Mouse (Mus musculus) forebrain, embryonic 14.5 days (tissue): ENCODE measurements around the gene Fbxo10. TPM values are rescaled to one million over a fixed set of nuclear protein-coding genes. Genes with fewer than 3 reads are reported as not detected.
"Not testable (repeated sequence)": the region's sequence is repeated elsewhere in the genome, so short reads cannot be mapped to it uniquely, and the experiment has no call there.

Source experiments
- ATAC-seq: fragments of 200-750 bp; cut with Nextera tagmentation; 2 replicates; pipeline ENCODE4 v1.8.0; 2017; ENCODE audit warnings: mild to moderate bottlenecking, moderate library complexity
- DNase-seq: peaks from one replicate; pipeline ENCODE4 v3.0.0-alpha.2; 2015; ENCODE audit warnings: low spot score
- H3K27ac ChIP-seq: fragments of 300-500 bp; sonication (generic); 2 replicates; pipeline ENCODE4 v1.5.1; 2014; ENCODE audit warnings: low read depth, mild to moderate bottlenecking, control low read depth, low read length, moderate library complexity
- H3K27me3 ChIP-seq: fragments of 300-500 bp; sonication (generic); replicated peaks from 2 replicates; pipeline ENCODE4 v1.6.1; 2014; ENCODE audit warnings: low read length, control low read depth, mixed read lengths; ENCODE audit not compliant: control insufficient read depth, insufficient read depth
- H3K36me3 ChIP-seq: fragments of 300-500 bp; sonication (generic); 2 replicates; pipeline ENCODE4 v1.6.1; 2014; ENCODE audit warnings: low read length, control low read depth; ENCODE audit not compliant: control insufficient read depth, insufficient read depth
- H3K4me1 ChIP-seq: fragments of 300-500 bp; sonication (generic); 2 replicates; pipeline ENCODE4 v1.6.1; 2014; ENCODE audit warnings: antibody characterized with exemption, low read length, control low read depth; ENCODE audit not compliant: control insufficient read depth, insufficient read depth
- H3K4me2 ChIP-seq: fragments of 300-500 bp; sonication (generic); 2 replicates; pipeline ENCODE4 v1.6.1; 2014; ENCODE audit warnings: mild to moderate bottlenecking, control low read depth, low read length
- H3K4me3 ChIP-seq: fragments of 300-500 bp; sonication (generic); 2 replicates; pipeline ENCODE4 v1.5.1; 2014; ENCODE audit warnings: low read depth, low read length, control low read depth
- H3K9ac ChIP-seq: fragments of 300-500 bp; sonication (generic); 2 replicates; pipeline ENCODE4 v1.6.1; 2014; ENCODE audit warnings: mild to moderate bottlenecking, low read length, control low read depth, moderate library complexity
- H3K9me3 ChIP-seq: fragments of 300-500 bp; sonication (generic); replicated peaks from 2 replicates; pipeline ENCODE4 v1.6.1; 2016; ENCODE audit warnings: low read length, control low read depth, mixed read lengths; ENCODE audit not compliant: control insufficient read depth
- WGBS: fragments of 180-500 bp; shearing (Covaris S2); extraction: QIAGEN DNeasy Blood & Tissue Kit; methylation state at CpG from one replicate; pipeline ENCODE4 v1.1.7; 2014; 5-methylcytosine and 5-hydroxymethylcytosine counted together
- polyA plus RNA-seq: library from polyadenylated mRNA; unstranded; fragments of >200 nt; fragmentation: Nextera tagmentation; extraction: Ambion mirVana; gene quantifications from 2 replicates; pipeline ENCODE4 v1.2.1, GENCODE M21; 2014

Fbxo10 gene
- polyA plus RNA-seq, 1 experiment from 2014 or later = 10.4 TPM

- no peaks in the 10 kb centered on the region for H3K27me3 ChIP-seq
These were observed 489 bp upstream of the Fbxo10 start for GRCm38 (mm10) chr4:45084895-45085290.

GRCm38 (mm10) chr4:45083487-45083886 lies 917 bp downstream of the Fbxo10 start:
- Histone ChIP-seq H3K9me3 (no peaks in the 10 kb centered on the region), H3K27ac (peak overlapping the region; percentile 82; the same call in 1 of the 2 replicates), H3K4me3 (peak overlapping the region; percentile 90), H3K36me3 (no peaks in the 10 kb centered on the region), H3K9ac (peak overlapping the region; percentile 94), H3K4me2 (peak overlapping the region; percentile 71), H3K4me1 (peaks cover 7% of the 10 kb centered on the region; the same call in 1 of the 2 replicates), H3K27me3 (no peaks in the 10 kb centered on the region)
- DNase-seq = peak; percentile 87
- ATAC-seq = peak; percentile 13; the same call in 1 of the 2 replicates
- 2% methylated on average over 8 of the region's 8 CpGs for WGBS

More at GRCm38 (mm10) chr4:45084895-45085290, 489 bp upstream of the Fbxo10 start:
- Histone ChIP-seq H3K9me3 (no peaks in the 10 kb centered on the region), H3K4me3 (peak overlapping the region; percentile 90), H3K36me3 (no peaks in the 10 kb centered on the region), H3K4me2 (peak overlapping the region; percentile 71), H3K9ac (peak overlapping the region; percentile 94), H3K27ac (peak overlapping the region; percentile 10; the same call in 1 of the 2 replicates), H3K4me1 (peaks cover 7% of the 10 kb centered on the region; the same call in 1 of the 2 replicates)
- 43% methylated on average over 8 of the region's 8 CpGs for WGBS
- DNase-seq (no peak), ATAC-seq (no peak)

GRCm38 (mm10) chr4:45082951-45083350 lies 1.5 kb downstream of the Fbxo10 start:
- peak overlapping the region; percentile 94 for H3K9ac ChIP-seq
- WGBS = 68% methylated on average over 9 of the region's 9 CpGs
- peak overlapping the region; percentile 77 for H3K27ac ChIP-seq
- no peaks in the 10 kb centered on the region for H3K9me3 ChIP-seq
- peaks cover 7% of the 10 kb centered on the region; the same call in 1 of the 2 replicates for H3K4me1 ChIP-seq
- ATAC-seq (no peak), DNase-seq (peak; percentile 27)
- H3K4me2 ChIP-seq = peak overlapping the region; percentile 71
- no peaks in the 10 kb centered on the region for H3K36me3 ChIP-seq
- H3K4me3 ChIP-seq = peak overlapping the region; percentile 90
- no peaks in the 10 kb centered on the region for H3K27me3 ChIP-seq

- H3K27ac ChIP-seq, H3K9ac ChIP-seq, H3K4me3 ChIP-seq, H3K36me3 ChIP-seq, DNase-seq, H3K9me3 ChIP-seq, ATAC-seq, H3K27me3 ChIP-seq, H3K4me2 ChIP-seq, H3K4me1 ChIP-seq: not testable (repeated sequence)
- WGBS = 89% methylated on average over 4 of the region's 4 CpGs
These were observed 3.4 kb downstream of the Fbxo10 start for GRCm38 (mm10) chr4:45081041-45081440.

GRCm38 (mm10) chr4:45073544-45073943 lies 10.9 kb downstream of the Fbxo10 start:
- H3K27me3 ChIP-seq = no peaks in the 10 kb centered on the region
- H3K36me3 ChIP-seq = no peaks in the 10 kb centered on the region; the same call in 1 of the 2 replicates
- no peak overlapping the region for H3K4me3 ChIP-seq
- H3K27ac ChIP-seq = no peak overlapping the region
- 88% methylated on average over 6 of the region's 6 CpGs for WGBS
- ATAC-seq (no peak), DNase-seq (no peak)
- no peak overlapping the region for H3K9ac ChIP-seq
- H3K9me3 ChIP-seq = no peaks in the 10 kb centered on the region
- H3K4me1 ChIP-seq = no peaks in the 10 kb centered on the region
- H3K4me2 ChIP-seq = no peak overlapping the region

GRCm38 (mm10) chr4:45072261-45072973 lies 12.0 kb downstream of the Fbxo10 start:
- no peak overlapping the region for H3K27ac ChIP-seq
- H3K4me2 ChIP-seq = no peak overlapping the region
- no peak overlapping the region for H3K4me3 ChIP-seq
- no peaks in the 10 kb centered on the region for H3K9me3 ChIP-seq
- H3K4me1 ChIP-seq = no peaks in the 10 kb centered on the region
- no peaks in the 10 kb centered on the region; the same call in 1 of the 2 replicates for H3K36me3 ChIP-seq
- ATAC-seq (no peak), DNase-seq (no peak)
- no peaks in the 10 kb centered on the region for H3K27me3 ChIP-seq
- WGBS = 81% methylated on average over 15 of the region's 15 CpGs
- no peak overlapping the region for H3K9ac ChIP-seq

GRCm38 (mm10) chr4:45067742-45068141 lies 16.7 kb downstream of the Fbxo10 start:
- Histone ChIP-seq H3K27me3 (no peaks in the 10 kb centered on the region), H3K4me1 (no peaks in the 10 kb centered on the region), H3K9ac (no peak overlapping the region), H3K27ac (no peak overlapping the region), H3K4me2 (no peak overlapping the region), H3K9me3 (no peaks in the 10 kb centered on the region), H3K36me3 (no peaks in the 10 kb centered on the region; the same call in 1 of the 2 replicates), H3K4me3 (no peak overlapping the region)
- no peak for DNase-seq
- ATAC-seq = no peak
- WGBS = 92% methylated on average over 4 of the region's 4 CpGs

- H3K27ac ChIP-seq = no peak overlapping the region
- WGBS = 54% methylated on average over 2 of the region's 2 CpGs
- ATAC-seq = no peak
These were observed 18.2 kb downstream of the Fbxo10 start for GRCm38 (mm10) chr4:45066036-45066730.

GRCm38 (mm10) chr4:45064577-45064976 lies 19.8 kb downstream of the Fbxo10 start:
- H3K27ac ChIP-seq = no peak overlapping the region
- H3K9me3 ChIP-seq = no peaks in the 10 kb centered on the region
- DNase-seq (no peak), ATAC-seq (no peak)
- H3K9ac ChIP-seq = no peak overlapping the region
- H3K36me3 ChIP-seq = peaks cover 26% of the 10 kb centered on the region
- no peaks in the 10 kb centered on the region for H3K27me3 ChIP-seq
- no peak overlapping the region for H3K4me2 ChIP-seq
- WGBS = 89% methylated on average over 2 of the region's 2 CpGs
- H3K4me1 ChIP-seq = no peaks in the 10 kb centered on the region
- H3K4me3 ChIP-seq = no peak overlapping the region

More at GRCm38 (mm10) chr4:45066036-45066730, 18.2 kb downstream of the Fbxo10 start:
- Histone ChIP-seq H3K36me3 (peaks cover 10% of the 10 kb centered on the region), H3K4me2 (no peak overlapping the region), H3K4me1 (no peaks in the 10 kb centered on the region), H3K4me3 (no peak overlapping the region), H3K9me3 (no peaks in the 10 kb centered on the region), H3K27me3 (no peaks in the 10 kb centered on the region), H3K9ac (no peak overlapping the region)
- DNase-seq = no peak
